Mouse (Mus musculus): ENCODE measurements around the gene Btbd2.

DNA sequence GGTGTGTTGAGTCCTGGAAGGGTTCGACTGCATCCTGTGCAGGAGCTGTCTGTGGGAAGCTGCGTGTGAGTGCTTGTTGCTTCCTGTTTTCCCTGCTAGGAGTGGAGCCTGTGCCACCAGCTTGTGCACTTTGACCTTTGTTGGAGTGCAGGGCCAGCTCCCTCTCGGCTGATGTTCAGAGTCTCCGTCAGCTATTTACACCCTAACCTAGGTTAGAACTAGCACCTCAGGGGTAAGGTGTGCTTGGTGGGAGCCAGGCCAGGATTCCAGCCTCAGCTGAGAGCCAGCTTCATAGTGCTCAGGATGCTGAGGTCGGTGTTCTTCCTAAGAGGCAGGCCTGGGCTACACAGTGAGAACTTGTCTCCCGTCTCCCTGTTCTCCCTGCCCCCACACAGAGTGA lies 21.5 kb downstream of the Btbd2 start:
- TF ChIP-seq GATA1 (IDR thresholded peaks at IDR 0.05; ENCODE audit: borderline replicate concordance, low read length) (no peak), FLI1 (IDR thresholded peaks at IDR 0.05; ENCODE audit: low read length) (no peak)

Data from megakaryocyte, embryonic 14.5 days (primary cell).